Mouse (Mus musculus) adrenal gland, adult 8-10 months (tissue): ENCODE measurements at regions not wholly inside any gene's neighbourhood (a gene's known extent, or its start where the extent isn't known, plus 50 kb on each side); places are given as distances from the start of the nearest gene placed in this dataset.
A peak's percentile ranks its signal among the peaks of the same experiment; 100 is the strongest.

Source experiments
- DNase-seq: peaks from one replicate; pipeline ENCODE4 v3.0.0; 2022
- microRNA-seq, 2 experiments: library from miRNA; unstranded; fragments of <30 nt; microRNA quantifications; one replicate each; pipeline ENCODE4 v1.2.0; 2022

DNA sequence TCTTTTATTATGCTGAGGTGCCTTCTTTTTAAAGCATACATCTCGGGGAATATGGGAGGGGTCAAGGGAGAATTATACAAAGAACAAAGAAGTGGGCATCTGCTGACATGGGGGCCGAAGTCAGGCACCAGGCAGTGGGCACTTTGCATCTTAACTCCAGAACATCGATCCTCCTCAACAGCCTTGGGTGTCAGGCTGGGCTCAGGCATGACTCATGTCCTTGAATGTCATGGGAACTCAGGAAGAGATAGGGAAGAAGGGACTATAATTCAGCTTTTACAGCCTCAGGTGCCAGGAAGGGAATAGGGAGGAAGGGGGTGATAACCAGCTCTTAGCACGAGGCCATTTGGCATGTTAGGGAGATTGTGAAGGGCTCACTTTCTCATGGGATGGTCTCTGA, 85.6 kb upstream of the Ptprz1 start:
- peak; percentile 64 for DNase-seq

DNA sequence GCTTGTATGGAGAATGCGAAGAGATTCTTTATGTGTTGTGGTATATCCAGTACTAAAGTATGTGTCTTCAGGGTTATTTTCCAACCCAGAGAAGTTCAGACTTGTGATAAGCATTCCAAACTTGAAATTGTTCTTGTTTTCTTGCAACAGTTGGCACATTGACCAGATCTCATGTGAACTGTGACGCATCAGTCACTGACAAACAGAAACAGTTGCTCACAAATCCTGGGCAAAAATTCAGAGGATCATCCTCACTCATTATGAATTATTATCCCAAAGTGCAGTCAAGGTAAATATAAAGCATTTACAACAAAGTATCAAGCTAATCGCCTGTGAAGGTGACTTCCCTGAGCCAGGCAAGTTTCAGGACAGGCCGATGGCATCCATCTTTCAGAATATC, 83.5 kb upstream of the Ptprz1 start:
- DNase-seq = peak; percentile 7

DNA sequence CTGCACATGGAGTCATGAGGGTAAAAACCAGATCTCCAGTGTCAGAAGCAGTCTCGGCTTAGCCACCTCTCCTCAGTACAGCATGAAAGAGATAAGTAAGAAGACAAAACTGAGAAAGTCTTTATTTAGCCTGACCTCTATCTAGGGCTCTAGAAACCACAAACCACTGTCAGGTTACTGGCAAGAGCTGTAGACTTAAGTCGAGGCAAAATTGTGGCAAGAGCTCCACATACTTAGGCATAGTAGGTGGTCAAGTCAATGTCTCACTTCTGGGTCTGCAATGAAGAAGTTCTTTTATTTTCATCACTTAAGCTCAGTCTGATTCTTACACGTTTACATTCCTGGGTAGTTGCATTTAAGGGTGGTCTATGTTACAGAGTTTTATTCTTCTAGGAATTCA, 82.7 kb upstream of the Ptprz1 start:
- DNase-seq = no peak

GRCm38 (mm10) chr6:22794071-22794721, 81.1 kb upstream of the Ptprz1 start:
- DNase-seq = no peak

DNA sequence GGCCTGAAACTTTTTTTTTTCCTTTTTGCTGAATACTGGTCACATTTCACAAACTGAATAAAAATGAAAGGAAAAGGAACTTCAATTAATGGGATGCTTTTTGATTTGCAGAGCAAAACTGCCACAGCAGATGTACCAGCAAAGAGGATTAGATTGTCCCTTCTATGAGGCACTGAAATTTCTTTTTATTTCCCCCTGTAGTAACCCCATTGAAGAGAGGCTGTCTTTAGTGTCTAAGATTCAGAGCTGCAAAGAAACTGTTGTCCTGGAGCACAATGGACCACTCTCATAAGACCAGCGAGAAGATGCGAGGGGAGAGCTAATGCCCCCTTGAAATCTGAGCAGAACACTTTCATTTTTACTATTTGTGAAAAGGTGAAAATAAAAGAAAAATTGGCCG, 80.5 kb upstream of the Ptprz1 start:
- DNase-seq = no peak

GRCm38 (mm10) chr6:22795291-22795860, 79.9 kb upstream of the Ptprz1 start:
- DNase-seq = no peak

- DNase-seq = no peak
These were observed 73.4 kb upstream of the Ptprz1 start for GRCm38 (mm10) chr6:22801908-22802307.

DNA sequence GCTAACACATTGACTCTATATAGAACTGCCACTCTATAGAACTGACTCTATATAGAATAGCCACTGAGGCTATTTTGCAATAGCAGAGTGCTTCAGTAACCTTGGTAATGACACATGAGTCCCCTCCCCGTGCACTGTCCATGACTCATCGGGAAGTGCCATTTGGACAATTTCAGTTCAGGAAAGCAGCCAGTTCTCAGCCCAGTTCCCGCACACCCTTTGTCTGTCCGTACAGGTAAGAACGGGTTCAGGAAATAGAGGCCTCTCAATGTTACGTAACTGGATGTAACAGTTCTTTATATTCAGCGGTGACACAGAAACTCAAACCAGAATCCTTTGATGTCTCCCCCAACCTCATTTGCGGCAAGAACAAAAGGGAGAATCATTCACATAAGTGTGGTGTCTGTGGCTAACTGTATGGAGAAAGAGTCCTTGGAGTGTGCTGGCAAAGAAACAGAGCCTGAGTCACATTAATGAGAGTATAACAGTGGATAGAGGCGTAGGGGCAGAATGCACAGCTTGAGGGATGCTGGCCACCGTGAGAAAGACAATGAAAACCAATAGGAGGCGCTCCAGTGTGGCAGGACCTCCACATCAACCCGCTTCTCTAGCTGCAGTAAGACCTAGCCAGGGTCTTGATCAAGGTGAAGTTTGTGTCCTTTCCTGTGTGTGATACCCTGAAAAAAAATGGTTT, 72.8 kb upstream of the Ptprz1 start:
- DNase-seq = peak; percentile 65

GRCm38 (mm10) chr6:22803886-22804285, 71.4 kb upstream of the Ptprz1 start:
- DNase-seq = no peak

DNA sequence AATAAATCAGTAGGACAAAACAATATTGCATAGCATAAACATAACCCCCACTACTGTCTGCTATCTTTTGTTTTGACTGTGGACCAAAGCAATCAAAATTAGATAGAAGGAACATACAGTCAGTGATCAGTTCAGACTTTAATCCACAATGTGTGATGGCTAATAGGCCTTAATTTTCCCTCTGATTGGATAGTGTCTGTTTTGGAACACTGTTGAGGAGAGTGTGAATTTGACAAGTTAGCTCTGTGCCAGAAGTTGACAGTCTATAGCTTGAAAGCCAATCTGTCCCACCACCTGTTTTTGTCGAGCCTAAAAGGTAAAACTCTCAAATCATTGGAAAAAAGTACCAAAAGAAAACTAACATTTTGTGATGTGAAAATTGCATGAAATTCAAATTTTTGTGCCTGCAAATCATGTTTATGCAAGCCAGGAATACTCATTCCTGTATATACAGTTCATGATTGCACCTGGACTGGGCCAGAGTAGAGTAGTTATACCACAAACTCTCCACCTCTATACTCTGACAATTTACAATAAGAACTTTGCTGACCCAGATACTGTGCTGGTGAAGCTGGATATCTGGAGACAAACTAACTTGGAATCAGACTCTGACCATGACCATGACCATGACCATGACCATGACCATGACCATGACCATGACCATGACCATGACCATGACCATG, 50.1 kb upstream of the Ptprz1 start:
- no peak for DNase-seq

Small RNA genes in the stretch of these regions (microRNA-seq; reads per million reads assigned to microRNA genes)
- gene Gm25942 = 0 reads per million in 2 experiments
